Mouse (Mus musculus) spleen, embryonic (tissue): Measurements from ENCODE around the gene Tmem132d.
"Not testable (repeated sequence)": the region's sequence is repeated elsewhere in the genome, so short reads cannot be mapped to it uniquely, and the experiment has no call there.

Source experiments
- CTCF ChIA-PET: fragments of 350-600 bp; sonication (Branson Sonifier 250); formaldehyde crosslinking; loops from one replicate; lab custom pipeline; 2022; lab: Charles Lee

The Tmem132d gene

GRCm38 (mm10) chr5:127942171-127942570 lies 490.7 kb downstream of the Tmem132d start:
- CTCF ChIA-PET, result not testable (repeated sequence)

- CTCF ChIA-PET, result no interaction called here
These were observed 495.0 kb downstream of the Tmem132d start for GRCm38 (mm10) chr5:127937914-127938313.

- CTCF ChIA-PET, result no interaction called here
These were observed 503.2 kb downstream of the Tmem132d start for GRCm38 (mm10) chr5:127929687-127930086.

GRCm38 (mm10) chr5:127926686-127927085 lies 506.2 kb downstream of the Tmem132d start:
- CTCF ChIA-PET, result no interaction called here

- CTCF ChIA-PET, result no interaction called here
These were observed 508.8 kb downstream of the Tmem132d start for GRCm38 (mm10) chr5:127924106-127924505.

GRCm38 (mm10) chr5:127919171-127919570 lies 513.7 kb downstream of the Tmem132d start:
- CTCF ChIA-PET, result no interaction called here

GRCm38 (mm10) chr5:127918376-127918775 lies 514.5 kb downstream of the Tmem132d start:
- CTCF ChIA-PET, result no interaction called here

GRCm38 (mm10) chr5:127914157-127914556 lies 518.7 kb downstream of the Tmem132d start:
- CTCF ChIA-PET, result no interaction called here

- CTCF ChIA-PET, result no interaction called here
These were observed 521.3 kb downstream of the Tmem132d start for GRCm38 (mm10) chr5:127911603-127912002.

GRCm38 (mm10) chr5:127910356-127910755 lies 522.5 kb downstream of the Tmem132d start:
- CTCF ChIA-PET, result no interaction called here

GRCm38 (mm10) chr5:127895176-127895575 lies 537.7 kb downstream of the Tmem132d start:
- CTCF ChIA-PET, result interaction anchor here (0.6 kb wide), 1 partner anchor 68 kb away, joined by 3 read pairs; no protein-coding TSS in a partner anchor

GRCm38 (mm10) chr5:127885566-127886505 lies 547.0 kb downstream of the Tmem132d start:
- CTCF ChIA-PET, result no interaction called here

- CTCF ChIA-PET, result no interaction called here
These were observed 549.9 kb downstream of the Tmem132d start for GRCm38 (mm10) chr5:127883021-127883420.

- CTCF ChIA-PET, result no interaction called here
These were observed 558.4 kb downstream of the Tmem132d start for GRCm38 (mm10) chr5:127874461-127874860.

- CTCF ChIA-PET, result interaction anchor here (0.5 kb wide), 1 partner anchor 500 kb away, joined by 8 read pairs; no protein-coding TSS in a partner anchor
These were observed 567.7 kb downstream of the Tmem132d start for GRCm38 (mm10) chr5:127865157-127865556.

- CTCF ChIA-PET, result no interaction called here
These were observed 573.2 kb downstream of the Tmem132d start for GRCm38 (mm10) chr5:127859719-127860118.

- CTCF ChIA-PET, result no interaction called here
These were observed 580.6 kb downstream of the Tmem132d start for GRCm38 (mm10) chr5:127852305-127852704.

- CTCF ChIA-PET, result no interaction called here
These were observed 601.1 kb downstream of the Tmem132d start for GRCm38 (mm10) chr5:127831791-127832190.

GRCm38 (mm10) chr5:127830831-127831230 lies 602.0 kb downstream of the Tmem132d start:
- CTCF ChIA-PET, result no interaction called here

- CTCF ChIA-PET, result no interaction called here
These were observed 604.1 kb downstream of the Tmem132d start for GRCm38 (mm10) chr5:127828756-127829155.

GRCm38 (mm10) chr5:127821960-127822359 lies 610.9 kb downstream of the Tmem132d start:
- CTCF ChIA-PET, result interaction anchor here (0.8 kb wide), 1 partner anchor 245 kb away, joined by 12 read pairs; no protein-coding TSS in a partner anchor

- CTCF ChIA-PET, result interaction anchor here (0.5 kb wide), 1 partner anchor 720 kb away, joined by 3 read pairs; no protein-coding TSS in a partner anchor
These were observed 617.6 kb downstream of the Tmem132d start for GRCm38 (mm10) chr5:127815292-127815691.

GRCm38 (mm10) chr5:127807419-127807818 lies 625.5 kb downstream of the Tmem132d start:
- CTCF ChIA-PET, result no interaction called here
